Mouse (Mus musculus) liver, embryonic 16.5 days (tissue): Measurements from ENCODE around the gene Fgf14. TPM values are rescaled to one million over a fixed set of nuclear protein-coding genes. Genes with fewer than 3 reads are reported as not detected.

Source experiments
- ATAC-seq: fragments of 200-750 bp; cut with Nextera tagmentation; 2 replicates; pipeline ENCODE4 v1.8.0; 2017; ENCODE audit warnings: low read depth, mild to moderate bottlenecking, moderate number of reproducible peaks, moderate library complexity
- H3K27ac ChIP-seq: fragments of 300-500 bp; sonication (generic); 2 replicates; pipeline ENCODE4 v1.5.1; 2014; ENCODE audit warnings: mild to moderate bottlenecking, low read length
- H3K27me3 ChIP-seq: fragments of 300-500 bp; sonication (generic); 2 replicates; pipeline ENCODE4 v1.6.1; 2014; ENCODE audit warnings: low read depth, low read length, mixed read lengths; ENCODE audit not compliant: control insufficient read depth, insufficient read depth
- H3K36me3 ChIP-seq: fragments of 300-500 bp; sonication (generic); 2 replicates; pipeline ENCODE4 v1.6.1; 2014; ENCODE audit warnings: mild to moderate bottlenecking; ENCODE audit not compliant: control insufficient read depth, insufficient read depth
- H3K4me1 ChIP-seq: fragments of 300-500 bp; sonication (generic); 2 replicates; pipeline ENCODE4 v1.6.1; 2014; ENCODE audit warnings: low read depth, low read length, mixed read lengths; ENCODE audit not compliant: control insufficient read depth
- H3K4me2 ChIP-seq: fragments of 300-500 bp; sonication (generic); 2 replicates; pipeline ENCODE4 v1.6.1; 2014; ENCODE audit warnings: low read depth, low read length, mixed read lengths
- H3K4me3 ChIP-seq: fragments of 300-500 bp; sonication (generic); 2 replicates; pipeline ENCODE4 v1.5.1; 2014; ENCODE audit warnings: low read depth, mild to moderate bottlenecking, low read length
- H3K9ac ChIP-seq: fragments of 300-500 bp; sonication (generic); 2 replicates; pipeline ENCODE4 v1.6.1; 2014; ENCODE audit warnings: low read depth, low read length
- H3K9me3 ChIP-seq: fragments of 300-500 bp; sonication (generic); replicated peaks from 2 replicates; pipeline ENCODE4 v1.6.1; 2016; ENCODE audit warnings: low read length; ENCODE audit not compliant: control insufficient read depth
- WGBS: fragments of 180-500 bp; shearing (Covaris S2); extraction: QIAGEN DNeasy Blood & Tissue Kit; methylation state at CpG from one replicate; pipeline ENCODE4 v1.1.7; 2014; ENCODE audit not compliant: insufficient replicate concordance; 5-methylcytosine and 5-hydroxymethylcytosine counted together
- polyA plus RNA-seq: library from polyadenylated mRNA; unstranded; fragments of >200 nt; fragmentation: Nextera tagmentation; extraction: Ambion mirVana; gene quantifications from 2 replicates; pipeline ENCODE4 v1.2.1, GENCODE M21; 2015

Fgf14 gene
- polyA plus RNA-seq, 1 experiment from 2014 or later = not detected

GRCm38 (mm10) chr14:124264541-124265059 lies 412.3 kb downstream of the Fgf14 start:
- no peak overlapping the region for H3K4me3 ChIP-seq

GRCm38 (mm10) chr14:124263199-124263598 lies 413.7 kb downstream of the Fgf14 start:
- H3K27ac ChIP-seq = no peak overlapping the region

More at GRCm38 (mm10) chr14:124264541-124265059, 412.3 kb downstream of the Fgf14 start:
- Histone ChIP-seq H3K36me3 (no peaks in the 10 kb centered on the region), H3K27ac (no peak overlapping the region), H3K4me2 (no peak overlapping the region), H3K9ac (no peak overlapping the region), H3K9me3 (no peaks in the 10 kb centered on the region), H3K27me3 (no peaks in the 10 kb centered on the region), H3K4me1 (no peaks in the 10 kb centered on the region)
- 20% methylated on average over 2 of the region's 2 CpGs for WGBS
- ATAC-seq = no peak

GRCm38 (mm10) chr14:124247517-124247916 lies 429.4 kb downstream of the Fgf14 start:
- Histone ChIP-seq H3K9me3 (no peaks in the 10 kb centered on the region), H3K27me3 (no peaks in the 10 kb centered on the region), H3K9ac (no peak overlapping the region), H3K36me3 (no peaks in the 10 kb centered on the region), H3K4me3 (no peak overlapping the region), H3K4me1 (no peaks in the 10 kb centered on the region), H3K4me2 (no peak overlapping the region), H3K27ac (no peak overlapping the region)
- WGBS = 33% methylated on average over 1 of the region's 1 CpGs
- no peak for ATAC-seq

More at GRCm38 (mm10) chr14:124263199-124263598, 413.7 kb downstream of the Fgf14 start:
- Histone ChIP-seq H3K4me2 (no peak overlapping the region), H3K4me3 (no peak overlapping the region), H3K9ac (no peak overlapping the region), H3K9me3 (no peaks in the 10 kb centered on the region), H3K4me1 (no peaks in the 10 kb centered on the region), H3K36me3 (no peaks in the 10 kb centered on the region), H3K27me3 (no peaks in the 10 kb centered on the region)
- ATAC-seq = no peak

GRCm38 (mm10) chr14:124223445-124223844 lies 453.5 kb downstream of the Fgf14 start:
- Histone ChIP-seq H3K9me3 (no peaks in the 10 kb centered on the region), H3K4me1 (no peaks in the 10 kb centered on the region), H3K36me3 (no peaks in the 10 kb centered on the region), H3K27me3 (no peaks in the 10 kb centered on the region), H3K4me2 (no peak overlapping the region), H3K9ac (no peak overlapping the region), H3K4me3 (no peak overlapping the region), H3K27ac (no peak overlapping the region)
- 31% methylated on average over 2 of the region's 2 CpGs for WGBS
- no peak for ATAC-seq

- H3K9me3 ChIP-seq = no peaks in the 10 kb centered on the region
- H3K4me3 ChIP-seq = no peak overlapping the region
- no peak overlapping the region for H3K4me2 ChIP-seq
- H3K27ac ChIP-seq = no peak overlapping the region
- no peaks in the 10 kb centered on the region for H3K27me3 ChIP-seq
- no peaks in the 10 kb centered on the region for H3K36me3 ChIP-seq
- 23% methylated on average over 1 of the region's 1 CpGs for WGBS
- ATAC-seq = no peak
- no peaks in the 10 kb centered on the region for H3K4me1 ChIP-seq
- no peak overlapping the region for H3K9ac ChIP-seq
Observed at GRCm38 (mm10) chr14:124222447-124222846, 454.5 kb downstream of the Fgf14 start.

GRCm38 (mm10) chr14:124220979-124221378 lies 455.9 kb downstream of the Fgf14 start:
- WGBS = 48% methylated on average over 2 of the region's 2 CpGs
- no peaks in the 10 kb centered on the region for H3K27me3 ChIP-seq
- H3K4me1 ChIP-seq = no peaks in the 10 kb centered on the region
- no peaks in the 10 kb centered on the region for H3K36me3 ChIP-seq
- H3K4me2 ChIP-seq = no peak overlapping the region
- H3K9ac ChIP-seq = no peak overlapping the region
- no peak overlapping the region for H3K27ac ChIP-seq
- no peak overlapping the region for H3K4me3 ChIP-seq
- ATAC-seq = no peak
- H3K9me3 ChIP-seq = no peaks in the 10 kb centered on the region

- H3K4me1 ChIP-seq = no peaks in the 10 kb centered on the region
- WGBS = 17% methylated on average over 7 of the region's 7 CpGs
- H3K4me2 ChIP-seq = no peak overlapping the region
- no peak overlapping the region for H3K27ac ChIP-seq
- no peak for ATAC-seq
- peaks cover 4% of the 10 kb centered on the region for H3K27me3 ChIP-seq
- H3K4me3 ChIP-seq = no peak overlapping the region
- H3K36me3 ChIP-seq = no peaks in the 10 kb centered on the region
- H3K9me3 ChIP-seq = no peaks in the 10 kb centered on the region
- no peak overlapping the region for H3K9ac ChIP-seq
Observed at GRCm38 (mm10) chr14:124195806-124196205, 481.1 kb downstream of the Fgf14 start.

- 24% methylated on average over 10 of the region's 10 CpGs for WGBS
- Histone ChIP-seq H3K4me2 (no peak overlapping the region), H3K4me3 (no peak overlapping the region), H3K9ac (no peak overlapping the region), H3K27me3 (peaks cover 4% of the 10 kb centered on the region), H3K27ac (no peak overlapping the region), H3K36me3 (no peaks in the 10 kb centered on the region), H3K9me3 (no peaks in the 10 kb centered on the region), H3K4me1 (no peaks in the 10 kb centered on the region)
- ATAC-seq = no peak
Observed at GRCm38 (mm10) chr14:124195331-124195730, 481.6 kb downstream of the Fgf14 start.

GRCm38 (mm10) chr14:124192815-124193142 lies 484.1 kb downstream of the Fgf14 start:
- WGBS = 10% methylated on average over 15 of the region's 15 CpGs
- Histone ChIP-seq H3K9ac (no peak overlapping the region), H3K27ac (no peak overlapping the region), H3K27me3 (peaks cover 4% of the 10 kb centered on the region), H3K4me1 (no peaks in the 10 kb centered on the region), H3K4me2 (no peak overlapping the region), H3K36me3 (no peaks in the 10 kb centered on the region), H3K9me3 (no peaks in the 10 kb centered on the region), H3K4me3 (no peak overlapping the region)
- ATAC-seq = no peak
